Comparison of ENCODE assay signal across 8 mouse cellular contexts in genomic region chr17:88042099-88043086, GRCm38 (mm10). TPM values are rescaled to one million over a fixed set of nuclear protein-coding genes. Genes with fewer than 3 reads are reported as not detected.
A peak's percentile ranks its signal among the peaks of the same experiment; 100 is the strongest.
DNase-seq lines count a peak whose midpoint lies in the region; ATAC-seq lines count a peak whose summit lies in the region.

No protein-coding gene starts in this region.

- H3K27ac ChIP-seq in embryonic facial prominence, embryonic 11.5 days (replicated peaks; ENCODE audit: low read depth, low read length): no peak overlapping the region
- no peak overlapping the region for H3K27ac ChIP-seq in embryonic facial prominence, embryonic 10.5 days (replicated peaks)
- no peak overlapping the region for H3K27ac ChIP-seq in intestine, embryonic 14.5 days (ENCODE audit: low read depth)
- no peak overlapping the region for H3K27ac ChIP-seq in lung, embryonic 16.5 days (ENCODE audit: low read length)

- no peaks in the 10 kb centered on the region for H3K27me3 ChIP-seq in embryonic facial prominence, embryonic 11.5 days (ENCODE audit: control insufficient read depth, insufficient read depth, low read length)
- no peaks in the 10 kb centered on the region for H3K27me3 ChIP-seq in embryonic facial prominence, embryonic 10.5 days (replicated peaks; ENCODE audit: low read depth, poor library complexity, severe bottlenecking)
- H3K27me3 ChIP-seq in intestine, embryonic 14.5 days (replicated peaks; ENCODE audit: control insufficient read depth, insufficient read depth, low read length): no peaks in the 10 kb centered on the region
- no peaks in the 10 kb centered on the region for H3K27me3 ChIP-seq in lung, embryonic 16.5 days (ENCODE audit: control insufficient read depth, insufficient read depth, low read depth, low read length)

- no peak overlapping the region for H3K9ac ChIP-seq in embryonic facial prominence, embryonic 11.5 days (replicated peaks; ENCODE audit: low read length)
- H3K9ac ChIP-seq in intestine, embryonic 14.5 days (ENCODE audit: low read length): no peak overlapping the region
- H3K9ac ChIP-seq in lung, embryonic 16.5 days (ENCODE audit: low read length): no peak overlapping the region

- no peaks in the 10 kb centered on the region for H3K9me3 ChIP-seq in embryonic facial prominence, embryonic 11.5 days (replicated peaks; ENCODE audit: control insufficient read depth, low read length)
- H3K9me3 ChIP-seq in embryonic facial prominence, embryonic 10.5 days: no peaks in the 10 kb centered on the region
- H3K9me3 ChIP-seq in intestine, embryonic 14.5 days (ENCODE audit: control insufficient read depth, low read length): no peaks in the 10 kb centered on the region
- no peaks in the 10 kb centered on the region for H3K9me3 ChIP-seq in lung, embryonic 16.5 days (ENCODE audit: control insufficient read depth, low read length)

- DNase-seq in embryonic facial prominence, embryonic 11.5 days (ENCODE audit: low spot score): peak; percentile 20
- DNase-seq in embryonic facial prominence, embryonic 10.5 days (ENCODE audit: low spot score): no peak
- DNase-seq in embryo, embryonic 10.5 days (ENCODE audit: low spot score): peak; percentile 29
- peak; percentile 55 for DNase-seq in intestine, embryonic 14.5 days (ENCODE audit: low spot score)
- DNase-seq in retina, postnatal 1 day: peak; percentile 70
- DNase-seq in cerebellum, postnatal 36 days: no peak
- no peak for DNase-seq in adrenal gland, postnatal 4 days (ENCODE audit: low spot score in 2 of 2)

- 68% methylated on average over 12 of the region's 12 CpGs for WGBS in embryonic facial prominence, embryonic 11.5 days
- 78% methylated on average over 12 of the region's 12 CpGs for WGBS in embryonic facial prominence, embryonic 10.5 days
- WGBS in intestine, embryonic 14.5 days: 42% methylated on average over 12 of the region's 12 CpGs
- 64% methylated on average over 12 of the region's 12 CpGs for WGBS in lung, embryonic 16.5 days

- ATAC-seq in embryonic facial prominence, embryonic 11.5 days (replicated peaks; ENCODE audit: insufficient number of reproducible peaks, low FRiP score, low TSS enrichment, low read depth): peak; percentile 71
- ATAC-seq in intestine, embryonic 14.5 days (replicated peaks; ENCODE audit: low FRiP score, low TSS enrichment, low read depth): peak; percentile 78
- ATAC-seq in lung, embryonic 16.5 days (ENCODE audit: low read depth): peak; percentile 51

- H3K4me2 ChIP-seq in embryonic facial prominence, embryonic 11.5 days (ENCODE audit: low read depth, low read length): no peak overlapping the region
- peak overlapping the region; percentile 28; the same call in 1 of the 2 replicates for H3K4me2 ChIP-seq in intestine, embryonic 14.5 days (ENCODE audit: low read length)
- no peak overlapping the region for H3K4me2 ChIP-seq in lung, embryonic 16.5 days (ENCODE audit: low read depth, low read length)

- no peak overlapping the region for H3K4me3 ChIP-seq in embryonic facial prominence, embryonic 11.5 days (ENCODE audit: low read depth, low read length)
- H3K4me3 ChIP-seq in embryonic facial prominence, embryonic 10.5 days: no peak overlapping the region
- no peak overlapping the region for H3K4me3 ChIP-seq in intestine, embryonic 14.5 days (ENCODE audit: low read depth, low read length)
- no peak overlapping the region for H3K4me3 ChIP-seq in lung, embryonic 16.5 days (ENCODE audit: low read length)

- no peaks in the 10 kb centered on the region for H3K4me1 ChIP-seq in embryonic facial prominence, embryonic 11.5 days (ENCODE audit: control insufficient read depth, insufficient read depth, low read length)
- H3K4me1 ChIP-seq in embryonic facial prominence, embryonic 10.5 days: peaks cover 15% of the 10 kb centered on the region
- peaks cover 17% of the 10 kb centered on the region for H3K4me1 ChIP-seq in intestine, embryonic 14.5 days (replicated peaks; ENCODE audit: control insufficient read depth, insufficient read depth, low read length)
- H3K4me1 ChIP-seq in lung, embryonic 16.5 days (replicated peaks; ENCODE audit: control insufficient read depth, insufficient read depth, low read length): 0 out of 2 replicates have a peak, but pooled peaks cover 5% of the 10 kb centered on the region

- no peaks in the 10 kb centered on the region for H3K36me3 ChIP-seq in embryonic facial prominence, embryonic 11.5 days (replicated peaks; ENCODE audit: control insufficient read depth, insufficient read depth, low read depth, low read length)
- H3K36me3 ChIP-seq in embryonic facial prominence, embryonic 10.5 days (replicated peaks): peaks cover 10% of the 10 kb centered on the region
- H3K36me3 ChIP-seq in intestine, embryonic 14.5 days (ENCODE audit: control insufficient read depth, insufficient read depth, low read length): no peaks in the 10 kb centered on the region
- H3K36me3 ChIP-seq in lung, embryonic 16.5 days (ENCODE audit: control insufficient read depth, insufficient read depth, low read length): no peaks in the 10 kb centered on the region

RNA-seq across cellular contexts. Expression of gene Fbxo11, which starts 22.7 kb away (rescaled TPM):
- polyA plus RNA-seq in embryonic facial prominence, embryonic 11.5 days (2014; fragmentation: Nextera tagmentation; extraction: Ambion mirVana): 31.5 and 36.4 TPM in 2 replicates
- 16.7 and 17.5 TPM in 2 replicates for polyA plus RNA-seq in embryonic facial prominence, embryonic 10.5 days (2016; fragmentation: Nextera tagmentation; extraction: Ambion mirVana)
- polyA plus RNA-seq in intestine, embryonic 14.5 days (2014; fragmentation: Nextera tagmentation; extraction: Ambion mirVana): 21.0 and 21.1 TPM in 2 replicates
- 13.6 and 15.1 TPM in 2 replicates for polyA plus RNA-seq in lung, embryonic 16.5 days (2015; fragmentation: Nextera tagmentation; extraction: Ambion mirVana)
- 10 to 100 TPM; 74.0 to 76.3 TPM for total RNA-seq in adrenal gland, postnatal 4 days (2021)

Comparison
In these comparisons a context has a peak if more than half of its experiments do, and no peak if none do; other contexts are left out.
1. DNase-seq: peak in embryonic facial prominence, embryonic 11.5 days (single experiment), embryo, embryonic 10.5 days (single experiment), intestine, embryonic 14.5 days (single experiment) and retina, postnatal 1 day (single experiment); none in embryonic facial prominence, embryonic 10.5 days (single experiment), cerebellum, postnatal 36 days (0 of 2) and adrenal gland, postnatal 4 days (0 of 2).
2. Peak in every context shown above with its lines, with median percentiles within 50 percentile points of each other: ATAC-seq.